ENCODE assay signal across 20 mouse cellular contexts in the genomic region with DNA sequence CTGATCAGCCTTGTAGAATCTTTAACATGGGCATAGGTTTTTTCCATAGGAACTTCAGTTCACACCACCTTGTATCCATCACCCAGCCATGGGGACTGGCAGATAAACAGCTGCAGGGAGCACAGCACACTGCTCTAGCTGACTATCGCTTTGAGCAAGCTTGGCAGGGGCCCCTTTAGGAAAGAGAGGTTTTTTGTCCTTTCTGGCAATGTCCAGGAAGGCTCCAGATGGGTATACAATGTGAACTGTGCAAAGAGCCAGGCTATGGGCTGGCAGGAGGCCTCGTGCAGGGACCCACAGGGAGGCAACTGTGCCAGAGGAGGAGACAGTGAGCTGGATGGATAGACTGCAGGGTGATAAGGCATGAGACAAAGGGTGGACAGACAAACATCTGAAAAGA.
DNase-seq lines count a peak whose midpoint lies in the region; ATAC-seq lines count a peak whose summit lies in the region.
"Had no signal": no experiment of that assay in that cellular context is flagged by ENCODE, and none has a peak within 500 bp of the region (broad histone marks: within the 10 kb centered on the region; RNA-seq: fewer than 3 reads in every experiment).

No protein-coding gene starts in this region.

- H3K27me3 ChIP-seq in forebrain, embryonic 15.5 days, result no peaks in the 10 kb centered on the region
- no peaks in the 10 kb centered on the region for H3K27me3 ChIP-seq in forebrain, embryonic 10.5 days (ENCODE audit: poor library complexity, severe bottlenecking)
- H3K27me3 ChIP-seq: heart, embryonic 12.5 days; limb, embryonic 13.5 days; liver, embryonic 13.5 days had no signal

- H3K36me3 ChIP-seq in forebrain, embryonic 15.5 days, result no peaks in the 10 kb centered on the region
- H3K36me3 ChIP-seq in forebrain, embryonic 10.5 days (replicated peaks), result no peaks in the 10 kb centered on the region
- H3K36me3 ChIP-seq: heart, embryonic 12.5 days; limb, embryonic 13.5 days; liver, embryonic 13.5 days had no signal

- no peak overlapping the region for H3K4me2 ChIP-seq in forebrain, embryonic 15.5 days (replicated peaks)
- H3K4me2 ChIP-seq: heart, embryonic 12.5 days; limb, embryonic 13.5 days; liver, embryonic 13.5 days; lung, embryonic 14.5 days had no signal

- WGBS in forebrain, embryonic 15.5 days, result 19% methylated on average over 2 of the region's 2 CpGs
- 71% methylated on average over 2 of the region's 2 CpGs for WGBS in forebrain, embryonic 10.5 days

- no peak for DNase-seq in forebrain, embryonic 10.5 days (ENCODE audit: extremely low spot score, low spot score)
- DNase-seq in layer of hippocampus, postnatal 10 days (ENCODE audit: low spot score in 2 of 2), result peak; percentile 28 to 43
- DNase-seq in layer of hippocampus, postnatal 36 days, result no peak
- peak; percentile 11 for DNase-seq in right cerebral cortex, postnatal 4 days
- DNase-seq in right cerebral cortex, postnatal 14 days, result no peak
- no peak for DNase-seq in ovary, postnatal 10 days (ENCODE audit: low spot score)
- DNase-seq: adrenal gland, adult 2 months; heart, postnatal 14 days; kidney, adult 8-10 months; kidney, postnatal 14 days; liver, embryonic 13.5 days; lung, embryonic 14.5 days; lung, postnatal 4 days; retina, postnatal 1 day; thymus, postnatal 14 days had no signal

- no peak overlapping the region for H3K27ac ChIP-seq in forebrain, embryonic 15.5 days (replicated peaks)
- H3K27ac ChIP-seq in forebrain, embryonic 10.5 days, result no peak overlapping the region
- H3K27ac ChIP-seq: limb, embryonic 13.5 days; liver, embryonic 13.5 days had no signal

- no peaks in the 10 kb centered on the region for H3K9me3 ChIP-seq in forebrain, embryonic 15.5 days
- 0 out of 2 replicates have a peak, but pooled peaks cover 6% of the 10 kb centered on the region for H3K9me3 ChIP-seq in forebrain, embryonic 10.5 days
- H3K9me3 ChIP-seq: heart, embryonic 12.5 days; limb, embryonic 13.5 days; liver, embryonic 13.5 days had no signal

- no peak overlapping the region for H3K9ac ChIP-seq in forebrain, embryonic 15.5 days (replicated peaks)
- H3K9ac ChIP-seq: heart, embryonic 12.5 days; limb, embryonic 13.5 days; liver, embryonic 13.5 days; lung, embryonic 14.5 days had no signal

- ATAC-seq in forebrain, embryonic 15.5 days (replicated peaks), result peak; percentile 84
- ATAC-seq: inflammation-experienced regulatory T-cells, adult 6 months had no signal

- no peak overlapping the region for H3K4me3 ChIP-seq in forebrain, embryonic 15.5 days
- H3K4me3 ChIP-seq in forebrain, embryonic 10.5 days, result no peak overlapping the region
- H3K4me3 ChIP-seq: heart, embryonic 12.5 days; limb, embryonic 13.5 days; liver, embryonic 13.5 days; myocyte had no signal

- H3K4me1 ChIP-seq in forebrain, embryonic 15.5 days, result peaks cover 6% of the 10 kb centered on the region
- peaks cover 8% of the 10 kb centered on the region for H3K4me1 ChIP-seq in forebrain, embryonic 10.5 days
- H3K4me1 ChIP-seq: heart, embryonic 12.5 days; limb, embryonic 13.5 days; liver, embryonic 13.5 days had no signal

Comparison
In these comparisons a context has a peak if more than half of its experiments do, and no peak if none do; other contexts are left out.
1. DNase-seq: peak in layer of hippocampus, postnatal 10 days (2 of 2) and right cerebral cortex, postnatal 4 days (single experiment); none in forebrain, embryonic 10.5 days (single experiment), layer of hippocampus, postnatal 36 days (0 of 2), right cerebral cortex, postnatal 14 days (single experiment) and ovary, postnatal 10 days (single experiment).